Comparison of ENCODE assay signal across 23 mouse cellular contexts in genomic region chr15:62332129-62332528, GRCm38 (mm10).
DNase-seq lines count a peak whose midpoint lies in the region; ATAC-seq and TF ChIP-seq lines count a peak whose summit lies in the region.
"Had no signal": no experiment of that assay in that cellular context is flagged by ENCODE, and none has a peak within 500 bp of the region (broad histone marks: within the 10 kb centered on the region; RNA-seq: fewer than 3 reads in every experiment).

No protein-coding gene starts in this region.

- H3K9ac ChIP-seq in liver, postnatal 0 days (replicated peaks) = no peak overlapping the region
- H3K9ac ChIP-seq in kidney, embryonic 16.5 days (replicated peaks; ENCODE audit: low read length) = no peak overlapping the region
- H3K9ac ChIP-seq in lung, postnatal 0 days (replicated peaks; ENCODE audit: low read depth) = no peak overlapping the region
- H3K9ac ChIP-seq: embryonic facial prominence, embryonic 13.5 days; limb, embryonic 12.5 days; liver, embryonic 13.5 days had no signal

- H3K9me3 ChIP-seq in liver, postnatal 0 days (ENCODE audit: low read length) = no peaks in the 10 kb centered on the region
- H3K9me3 ChIP-seq in kidney, embryonic 16.5 days (ENCODE audit: low read length) = no peaks in the 10 kb centered on the region
- no peaks in the 10 kb centered on the region for H3K9me3 ChIP-seq in lung, postnatal 0 days (ENCODE audit: low read length)
- H3K9me3 ChIP-seq: embryonic facial prominence, embryonic 13.5 days; forebrain, embryonic 10.5 days; limb, embryonic 12.5 days; liver, embryonic 13.5 days had no signal

- no peak overlapping the region for H3K4me2 ChIP-seq in liver, postnatal 0 days (ENCODE audit: low read depth, low read length)
- H3K4me2 ChIP-seq in kidney, embryonic 16.5 days (replicated peaks; ENCODE audit: low read depth, low read length) = no peak overlapping the region
- no peak overlapping the region for H3K4me2 ChIP-seq in lung, postnatal 0 days (replicated peaks; ENCODE audit: low read depth, low read length)
- H3K4me2 ChIP-seq: embryonic facial prominence, embryonic 13.5 days; limb, embryonic 12.5 days; liver, embryonic 13.5 days had no signal

- peaks cover 25% of the 10 kb centered on the region for H3K4me1 ChIP-seq in liver, postnatal 0 days (ENCODE audit: insufficient read depth)
- peaks cover 11% of the 10 kb centered on the region for H3K4me1 ChIP-seq in kidney, embryonic 16.5 days (ENCODE audit: insufficient read depth, low read length)
- no peaks in the 10 kb centered on the region for H3K4me1 ChIP-seq in lung, postnatal 0 days (ENCODE audit: insufficient read depth, low read depth, low read length)

- no peak for DNase-seq in liver, postnatal 0 days
- DNase-seq in liver = no peak
- DNase-seq in kidney, postnatal 36 days = peak; percentile 59 to 83
- no peak for DNase-seq in left cerebral cortex, adult 8-10 months (ENCODE audit: low spot score in 2 of 2)
- no peak for DNase-seq in lung, postnatal 0 days (ENCODE audit: low spot score)
- DNase-seq: adrenal gland, adult 2 months; adrenal gland, postnatal 36 days; B cell, adult 2 months; cerebellum, adult 18-20 months; gastrocnemius, adult 2 months; layer of hippocampus, adult 9-11 months; liver, embryonic 13.5 days; lung, adult 2 months; lung, postnatal 14 days; midbrain, embryonic 14.5 days; thymus, postnatal 4 days had no signal

- H3K4me3 ChIP-seq in liver, postnatal 0 days (ENCODE audit: low read depth, low read length) = no peak overlapping the region
- H3K4me3 ChIP-seq in kidney, embryonic 16.5 days (ENCODE audit: low read length) = no peak overlapping the region
- no peak overlapping the region for H3K4me3 ChIP-seq in lung, postnatal 0 days (ENCODE audit: low read depth, low read length)
- H3K4me3 ChIP-seq: embryonic facial prominence, embryonic 13.5 days; forebrain, embryonic 10.5 days; gastrocnemius, adult 2 months; limb, embryonic 12.5 days; liver, embryonic 13.5 days had no signal

- no peaks in the 10 kb centered on the region for H3K27me3 ChIP-seq in liver, postnatal 0 days (ENCODE audit: insufficient read depth, low read length)
- H3K27me3 ChIP-seq in kidney, embryonic 16.5 days (ENCODE audit: insufficient read depth, low read length) = no peaks in the 10 kb centered on the region
- no peaks in the 10 kb centered on the region for H3K27me3 ChIP-seq in lung, postnatal 0 days (replicated peaks; ENCODE audit: insufficient read depth, low read length)
- H3K27me3 ChIP-seq: embryonic facial prominence, embryonic 13.5 days; limb, embryonic 12.5 days; liver, embryonic 13.5 days had no signal

- WGBS in liver, postnatal 0 days (ENCODE audit: insufficient replicate concordance) = 62% methylated on average over 5 of the region's 5 CpGs
- WGBS in kidney, embryonic 16.5 days = 52% methylated on average over 5 of the region's 5 CpGs
- 56% methylated on average over 5 of the region's 5 CpGs for WGBS in lung, postnatal 0 days

- TF ChIP-seq EP300 in liver, postnatal 0 days (IDR thresholded peaks at IDR 0.05; ENCODE audit: low read depth) = 0 out of 2 replicates have a peak, but pooled peaks have one; percentile 23
- no peak for TF ChIP-seq EP300 in lung, postnatal 0 days (IDR thresholded peaks at IDR 0.05)

- no peaks in the 10 kb centered on the region for H3K36me3 ChIP-seq in liver, postnatal 0 days (replicated peaks; ENCODE audit: insufficient read depth, low read length)
- H3K36me3 ChIP-seq in kidney, embryonic 16.5 days (ENCODE audit: insufficient read depth, low read length) = no peaks in the 10 kb centered on the region
- H3K36me3 ChIP-seq in lung, postnatal 0 days (ENCODE audit: insufficient read depth, low read length) = no peaks in the 10 kb centered on the region
- H3K36me3 ChIP-seq: embryonic facial prominence, embryonic 13.5 days; forebrain, embryonic 10.5 days; limb, embryonic 12.5 days; liver, embryonic 13.5 days had no signal

- peak overlapping the region; percentile 74 for H3K27ac ChIP-seq in liver, postnatal 0 days (ENCODE audit: low read depth)
- no peak overlapping the region for H3K27ac ChIP-seq in kidney, embryonic 16.5 days (ENCODE audit: low read length)
- H3K27ac ChIP-seq in lung, postnatal 0 days (ENCODE audit: low read length) = no peak overlapping the region
- H3K27ac ChIP-seq: embryonic facial prominence, embryonic 13.5 days; forebrain, embryonic 10.5 days; gastrocnemius, adult 2 months; hindbrain, postnatal 0 days; limb, embryonic 12.5 days; liver, embryonic 13.5 days had no signal

- ATAC-seq in liver, postnatal 0 days = no peak
- peak; percentile 59; the same call in 1 of the 2 replicates for ATAC-seq in kidney, embryonic 16.5 days (ENCODE audit: low FRiP score, low TSS enrichment)
- no peak for ATAC-seq in lung, postnatal 0 days
- ATAC-seq: activated CD4-positive, CD25-positive, alpha-beta regulatory T cell, adult 4 months; forebrain, embryonic 16.5 days; hindbrain, postnatal 0 days had no signal

- TF ChIP-seq CTCF in liver, postnatal 0 days (IDR thresholded peaks at IDR 0.05; ENCODE audit: low read depth) = no peak
- no peak for TF ChIP-seq CTCF in lung, postnatal 0 days (IDR thresholded peaks at IDR 0.05)

Comparison
In these comparisons a context has a peak if more than half of its experiments do, and no peak if none do; other contexts are left out.
1. DNase-seq: peak in kidney, postnatal 36 days (2 of 2); none in liver, postnatal 0 days (single experiment), liver (single experiment), left cerebral cortex, adult 8-10 months (0 of 2) and lung, postnatal 0 days (single experiment).